Mouse (Mus musculus) MEL (cell line): ENCODE measurements around the gene Pank4. TPM values are rescaled to one million over a fixed set of nuclear protein-coding genes. Genes with fewer than 3 reads are reported as not detected.

Experiments
- DNase-seq: peaks from one replicate; pipeline ENCODE4 v3.0.0; 2011; ENCODE audit warnings: low read depth, low spot score
- H3K27ac ChIP-seq: 2 replicates; pipeline ENCODE4 v1.5.1; 2012; ENCODE audit warnings: low read depth, mild to moderate bottlenecking, control low read depth, low read length, moderate library complexity; ENCODE audit not compliant: control insufficient read depth
- H3K27me3 ChIP-seq, 2 experiments: fragments of 150-350 bp in 1 of 2; sonication (generic) in 1 of 2; 2 replicates each; pipeline ENCODE4 v1.6.1; 2012; ENCODE audit warnings: low read length in 2 of 2, mild to moderate bottlenecking in 2 of 2, improper control_type of control experiment in 1 of 2, moderate library complexity in 1 of 2; ENCODE audit not compliant: insufficient read depth in 2 of 2, control insufficient read depth in 1 of 2
- H3K36me3 ChIP-seq, 2 experiments: 2 replicates each; pipeline ENCODE4 v1.6.1; 2012 to 2014; ENCODE audit warnings: low read length in 2 of 2, improper control_type of control experiment in 1 of 2, inconsistent platforms in 1 of 2, mild to moderate bottlenecking in 1 of 2; ENCODE audit not compliant: insufficient read depth in 2 of 2, control insufficient read depth in 1 of 2
- H3K4me1 ChIP-seq, 2 experiments: fragments of 150-350 bp in 1 of 2; sonication (generic) in 1 of 2; 2 replicates each; pipeline ENCODE4 v1.6.1; 2012; ENCODE audit warnings: low read length in 2 of 2, improper control_type of control experiment in 1 of 2, mild to moderate bottlenecking in 1 of 2; ENCODE audit not compliant: insufficient read depth in 2 of 2, control insufficient read depth in 1 of 2
- H3K4me3 ChIP-seq, 2 experiments: fragments of 150-350 bp in 1 of 2; sonication (generic) in 1 of 2; 2 replicates each; pipeline ENCODE4 v1.5.1; 2012; ENCODE audit warnings: low read depth in 2 of 2, low read length in 2 of 2, mild to moderate bottlenecking in 2 of 2, moderate library complexity in 2 of 2, control low read depth in 1 of 2, improper control_type of control experiment in 1 of 2; ENCODE audit not compliant: control insufficient read depth in 1 of 2, insufficient read depth in 1 of 2
- H3K79me2 ChIP-seq: 2 replicates; pipeline ENCODE4 v1.6.1; 2012; ENCODE audit warnings: mild to moderate bottlenecking, low read length, moderate library complexity; ENCODE audit not compliant: control insufficient read depth, poor library complexity, insufficient read depth
- H3K9ac ChIP-seq: 2 replicates; pipeline ENCODE4 v1.6.1; 2012; ENCODE audit warnings: low read depth, mild to moderate bottlenecking, control low read depth, low read length, moderate library complexity; ENCODE audit not compliant: control insufficient read depth, poor library complexity, severe bottlenecking
- H3K9me3 ChIP-seq: fragments of 150-350 bp; sonication (generic); replicated peaks from 2 replicates; pipeline ENCODE4 v1.6.1; 2012; ENCODE audit warnings: mild to moderate bottlenecking, low read length, improper control_type of control experiment, moderate library complexity; ENCODE audit not compliant: insufficient read depth
- BHLHE40 ChIP-seq: IDR thresholded peaks from 2 replicates; pipeline ENCODE4 v1.6.1; 2012; ENCODE audit warnings: low read depth, mild to moderate bottlenecking, inconsistent platforms, low read length, improper control_type of control experiment, borderline replicate concordance
- CHD1 ChIP-seq: IDR thresholded peaks from 2 replicates; pipeline ENCODE4 v1.6.1; 2012; ENCODE audit warnings: low read depth, mild to moderate bottlenecking, inconsistent platforms, low read length, improper control_type of control experiment
- CTCF ChIP-seq, 3 experiments: IDR thresholded peaks in 2 of 3; conservative IDR thresholded peaks in 1 of 3; 2 replicates each; pipeline ENCODE4 v1.5.1; 2011 to 2012; ENCODE audit warnings: low read length in 3 of 3, low read depth in 2 of 3, mild to moderate bottlenecking in 2 of 3, improper control_type of control experiment in 1 of 3, inconsistent platforms in 1 of 3, mixed read lengths in 1 of 3, moderate library complexity in 1 of 3; ENCODE audit not compliant: control insufficient read depth in 1 of 3, insufficient read depth in 1 of 3, poor library complexity in 1 of 3, severe bottlenecking in 1 of 3
- E2F4 ChIP-seq: IDR thresholded peaks from 2 replicates; pipeline ENCODE4 v1.6.1; 2011; ENCODE audit warnings: low read depth, low read length, improper control_type of control experiment, borderline replicate concordance
- GATA1 ChIP-seq: IDR thresholded peaks from 2 replicates; pipeline ENCODE4 v1.6.1; 2011; ENCODE audit warnings: low read depth, low read length, improper control_type of control experiment
- MAX ChIP-seq: IDR thresholded peaks from 2 replicates; pipeline ENCODE4 v1.6.1; 2011; ENCODE audit warnings: low read length, improper control_type of control experiment
- MYC ChIP-seq: IDR thresholded peaks from 2 replicates; pipeline ENCODE4 v1.6.1; 2011; ENCODE audit warnings: low read depth, mild to moderate bottlenecking, low read length, improper control_type of control experiment, moderate library complexity
- POLR2AphosphoS2 ChIP-seq: IDR thresholded peaks from 2 replicates; pipeline ENCODE4 v1.6.1; 2011; ENCODE audit warnings: low read length, improper control_type of control experiment
- RCOR1 ChIP-seq: IDR thresholded peaks from 2 replicates; pipeline ENCODE4 v1.6.1; 2012; ENCODE audit warnings: low read depth, mild to moderate bottlenecking, inconsistent platforms, low read length, improper control_type of control experiment
- SIN3A ChIP-seq: IDR thresholded peaks from 2 replicates; pipeline ENCODE4 v1.6.1; 2012; ENCODE audit warnings: low read length, improper control_type of control experiment, inconsistent platforms
- SMC3 ChIP-seq: IDR thresholded peaks from 2 replicates; pipeline ENCODE4 v1.6.1; 2011; ENCODE audit warnings: low read depth, low read length, improper control_type of control experiment
- TBP ChIP-seq: IDR thresholded peaks from 2 replicates; pipeline ENCODE4 v1.8.0; 2011; ENCODE audit warnings: low read depth, low read length, improper control_type of control experiment
- UBTF ChIP-seq: IDR thresholded peaks from 2 replicates; pipeline ENCODE4 v1.6.1; 2012; ENCODE audit warnings: low read depth, mild to moderate bottlenecking, inconsistent platforms, low read length, improper control_type of control experiment, moderate library complexity, borderline replicate concordance; ENCODE audit not compliant: insufficient read depth
- USF1 ChIP-seq: IDR thresholded peaks from 2 replicates; pipeline ENCODE4 v1.6.1; 2014; ENCODE audit warnings: low read depth, mild to moderate bottlenecking, inconsistent platforms, low read length, improper control_type of control experiment, moderate library complexity
- USF2 ChIP-seq, 2 experiments: IDR thresholded peaks; 2 replicates each; pipeline ENCODE4 v1.6.1; 2011 to 2012; ENCODE audit warnings: improper control_type of control experiment in 2 of 2, low read length in 2 of 2, borderline replicate concordance in 1 of 2, inconsistent platforms in 1 of 2, low read depth in 1 of 2, mild to moderate bottlenecking in 1 of 2; ENCODE audit not compliant: insufficient read depth in 1 of 2
- ZC3H11A ChIP-seq: IDR thresholded peaks from 2 replicates; pipeline ENCODE4 v1.6.1; 2012; ENCODE audit warnings: low read depth, mild to moderate bottlenecking, inconsistent platforms, low read length, improper control_type of control experiment
- ZMIZ1 ChIP-seq: IDR thresholded peaks from 2 replicates; pipeline ENCODE4 v1.6.1; 2012; ENCODE audit warnings: low read depth, mild to moderate bottlenecking, inconsistent platforms, low read length, improper control_type of control experiment, moderate library complexity
- polyA plus RNA-seq, 2 experiments: library from polyadenylated mRNA; stranded (reverse) in 1 of 2; unstranded in 1 of 2; fragments of >175 nt in 1 of 2; fragments of >200 nt in 1 of 2; gene quantifications; 2 replicates each; pipeline versions ENCODE4 v1.2.1 to v1.2.4; 2012; ENCODE audit warnings: low replicate concordance in 2 of 2, low read depth in 1 of 2; ENCODE audit not compliant: insufficient read length in 2 of 2, insufficient read depth in 1 of 2, missing spikeins in 1 of 2
- total RNA-seq: library from RNA; depleted of rRNA; stranded (reverse); fragments of 300-350 nt; gene quantifications from 2 replicates; pipeline ENCODE4 v1.2.3, GENCODE M21; 2012

Pank4 gene
- total and polyA plus RNA-seq, 3 experiments, result 38.4 to 55.5 TPM; not detected in 1

DNA sequence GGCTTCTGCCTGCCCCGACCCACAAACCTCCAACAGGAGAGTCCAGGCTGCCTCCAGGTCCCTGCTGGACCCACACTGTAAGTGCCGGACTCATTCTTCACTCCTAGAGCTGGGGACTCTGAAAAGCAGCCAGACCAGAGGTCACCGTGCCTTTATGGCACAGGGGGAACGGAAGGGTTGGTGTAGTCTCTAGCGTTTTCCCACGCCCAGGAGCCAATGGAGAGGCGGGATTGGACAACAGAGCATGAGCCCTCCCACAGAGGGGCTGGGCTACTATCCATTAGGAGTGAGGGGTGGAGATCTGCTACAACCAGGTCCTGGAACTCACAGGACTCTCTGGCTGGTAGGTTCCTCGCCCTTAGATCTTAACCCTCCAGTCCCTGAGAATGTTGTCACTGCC, 17.6 kb upstream of the Pank4 start:
- H3K9me3 ChIP-seq, result no peaks in the 10 kb centered on the region
- no peak overlapping the region for H3K27ac ChIP-seq
- H3K9ac ChIP-seq, result no peak overlapping the region; the same call in 1 of the 2 replicates

DNA sequence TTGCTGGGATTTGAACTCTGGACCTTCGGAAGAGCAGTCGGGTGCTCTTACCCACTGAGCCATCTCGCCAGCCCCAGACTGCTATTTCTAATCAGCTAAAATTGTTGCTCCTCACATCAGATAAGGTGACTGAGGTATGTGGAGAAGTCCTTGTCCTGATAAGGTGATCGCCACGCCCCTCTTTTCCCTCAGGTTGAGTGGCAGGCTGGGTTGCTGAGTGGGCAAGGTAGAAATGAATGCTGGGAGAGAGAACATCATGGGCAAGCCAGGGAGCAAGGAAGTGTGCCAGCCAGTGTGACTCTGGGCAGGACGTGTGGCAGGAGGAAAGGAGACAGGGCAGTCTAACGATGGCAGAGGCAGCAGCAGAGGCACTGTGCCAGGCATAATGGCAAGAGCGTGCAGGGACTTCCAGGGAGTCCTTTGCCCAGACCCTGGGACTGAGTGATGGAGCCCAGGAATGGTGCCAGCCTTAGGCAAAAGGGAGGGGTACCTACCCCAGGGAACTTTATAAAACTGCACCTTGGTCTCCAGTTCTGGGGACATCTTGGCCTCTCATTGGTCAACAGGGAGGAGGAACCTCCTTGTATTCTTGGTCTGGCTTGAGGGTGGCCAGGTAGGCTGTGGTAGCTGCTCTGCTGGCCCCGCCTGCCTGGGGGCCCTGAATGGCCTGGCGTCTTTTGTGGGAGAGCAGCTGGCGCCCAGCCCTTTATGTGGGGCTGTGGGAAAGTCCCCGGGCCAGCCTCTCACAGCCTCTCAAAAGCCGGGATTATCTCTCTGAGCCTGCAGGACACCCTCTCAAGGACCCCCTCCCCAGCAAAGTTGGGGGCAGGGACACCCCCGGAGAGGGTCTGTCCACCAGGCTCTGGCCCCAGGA, 15.6 kb upstream of the Pank4 start:
- no peak for DNase-seq
- H3K4me1 ChIP-seq, result peaks cover 0 to 8% of the 10 kb centered on the region in 2 experiments; a peak in 2 of 4 replicates
- no peak overlapping the region for H3K9ac ChIP-seq
- H3K27ac ChIP-seq, result no peak overlapping the region
- no peaks in the 10 kb centered on the region for H3K9me3 ChIP-seq
- no peak for TF ChIP-seq POLR2AphosphoS2
- TF ChIP-seq UBTF, result no peak
- TF ChIP-seq CTCF (IDR thresholded peaks at IDR 0.05 in 2 of 3, conservative IDR thresholded peaks at IDR 0.05 in 1 of 3; ENCODE audit: control insufficient read depth in 1 of 3, insufficient read depth in 1 of 3, low read depth in 2 of 3, low read length in 3 of 3, poor library complexity in 1 of 3, severe bottlenecking in 1 of 3), result no peak
- no peak for TF ChIP-seq RCOR1
- TF ChIP-seq MYC, result no peak
- TF ChIP-seq E2F4, result no peak
- TF ChIP-seq BHLHE40, result no peak
- TF ChIP-seq MAX, result no peak
- TF ChIP-seq USF1, result no peak
- no peak for TF ChIP-seq ZC3H11A
- peak; percentile 37; the same call in 1 of the 2 replicates for TF ChIP-seq GATA1
- 0 out of 2 replicates have a peak, but pooled peaks have one; percentile 36 for TF ChIP-seq TBP
- TF ChIP-seq SIN3A, result no peak
- TF ChIP-seq SMC3, result no peak
- no peaks in the 10 kb centered on the region for H3K79me2 ChIP-seq
- peaks cover 4 to 8% of the 10 kb centered on the region in 2 experiments; a peak in 3 of 4 replicates for H3K27me3 ChIP-seq
- no peak overlapping the region for H3K4me3 ChIP-seq
- no peaks in the 10 kb centered on the region for H3K36me3 ChIP-seq

More for the DNA sequence above, 17.6 kb upstream of the Pank4 start:
- peak overlapping the region; percentile 14 to 49; a peak in 2 of 4 replicates for H3K4me3 ChIP-seq
- H3K79me2 ChIP-seq, result no peaks in the 10 kb centered on the region
- H3K36me3 ChIP-seq, result peaks cover 0 to 6% of the 10 kb centered on the region in 2 experiments; a peak in 2 of 4 replicates
- peaks cover 0 to 17% of the 10 kb centered on the region in 2 experiments; a peak in 3 of 4 replicates for H3K4me1 ChIP-seq
- DNase-seq, result peak; percentile 79
- peaks cover 1 to 5% of the 10 kb centered on the region in 2 experiments; a peak in 3 of 4 replicates for H3K27me3 ChIP-seq
- 0 out of 2 replicates have a peak, but pooled peaks have one; percentile 34 for TF ChIP-seq TBP
- no peak for TF ChIP-seq GATA1
- TF ChIP-seq USF2 (IDR thresholded peaks at IDR 0.05; ENCODE audit: borderline replicate concordance in 1 of 2, insufficient read depth in 1 of 2, low read depth in 1 of 2, low read length in 2 of 2), result no peak
- no peak for TF ChIP-seq CHD1
- TF ChIP-seq ZMIZ1, result no peak
- TF ChIP-seq, all 39 proteins: peak for 1
